Mouse (Mus musculus): Measurements from ENCODE around the gene Zfp414.

Zfp414 gene

GRCm38 (mm10) chr17:33666813-33667212 is 37.9 kb downstream of the Zfp414 start:
- DNase-seq = no peak

GRCm38 (mm10) chr17:33669681-33670080 is 40.8 kb downstream of the Zfp414 start:
- DNase-seq = no peak

- DNase-seq = no peak
These were observed 44.9 kb downstream of the Zfp414 start for GRCm38 (mm10) chr17:33673837-33674236.

DNA sequence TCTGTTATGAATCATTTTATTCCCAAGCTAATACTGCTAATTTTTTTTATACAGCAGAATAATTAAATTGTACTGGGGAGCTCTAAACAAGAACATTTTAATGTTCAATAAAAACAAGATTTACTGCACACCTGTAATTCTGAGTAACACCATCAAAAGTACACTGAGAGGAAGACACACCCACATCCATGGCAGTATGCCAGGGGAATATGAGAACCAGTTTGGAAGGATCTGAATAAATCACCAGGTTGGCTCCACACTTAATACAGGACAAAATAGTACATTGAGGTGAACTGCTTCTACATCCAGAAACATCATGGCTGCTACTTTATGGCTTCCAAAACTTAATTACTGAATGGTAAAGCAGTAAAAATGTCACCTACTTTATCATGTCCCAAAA is 46.6 kb downstream of the Zfp414 start:
- DNase-seq = peak in 1 of 2 experiments; percentile 46

DNA sequence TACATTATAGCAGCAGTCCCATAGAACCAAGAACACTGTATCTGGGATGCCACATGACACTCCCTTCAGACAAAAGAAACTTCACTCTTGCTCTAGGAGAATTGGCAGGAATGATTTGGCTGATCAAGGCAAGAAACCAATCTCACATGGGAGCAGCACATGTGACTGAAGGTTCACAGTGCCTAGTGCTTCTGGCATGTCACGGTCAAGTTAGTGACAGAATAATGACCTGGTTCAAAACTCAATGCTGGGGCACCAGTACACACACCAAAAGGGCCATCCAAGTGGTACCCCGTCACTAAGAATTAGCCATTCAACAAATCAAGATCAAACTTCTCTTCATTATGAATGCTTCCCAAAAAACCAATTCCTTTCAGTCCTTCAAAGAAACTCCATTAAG is 47.2 kb downstream of the Zfp414 start:
- DNase-seq = no peak

DNA sequence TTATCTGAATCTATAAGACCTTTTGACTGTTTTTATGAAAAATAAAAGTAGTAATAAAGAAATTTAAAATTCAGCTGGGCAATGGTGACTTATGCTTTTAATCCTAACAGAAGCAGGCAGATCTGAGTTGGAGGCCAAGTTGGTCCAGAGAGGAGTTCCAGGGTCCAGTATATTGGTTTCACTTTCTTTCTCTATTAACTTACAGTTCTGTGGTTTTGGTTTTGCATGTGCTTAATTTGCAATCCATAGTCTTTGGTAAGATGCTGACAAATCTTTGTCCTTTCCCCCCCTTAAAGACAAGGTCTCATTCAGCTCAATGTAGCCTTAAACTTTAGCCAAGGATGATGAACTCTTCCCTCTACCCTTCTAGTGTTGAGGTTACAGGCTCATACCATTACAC is 49.9 kb downstream of the Zfp414 start:
- DNase-seq = no peak

Measured in kidney, adult 8-10 months (tissue).